Mouse (Mus musculus): Measurements from ENCODE around the gene Rap2a. TPM values are rescaled to one million over a fixed set of nuclear protein-coding genes. Genes with fewer than 3 reads are reported as not detected.

Rap2a gene
- polyA plus RNA-seq (2015; fragmentation: Nextera tagmentation; extraction: Ambion mirVana): 48.4 and 62.8 TPM in 2 replicates

- WGBS: 2% methylated on average over 42 of the region's 78 CpGs
Measured at GRCm38 (mm10) chr14:120477982-120478568, at the start of gene Rap2a. Gene Rap2a, plus strand, starts transcription at chr14:120478444.

GRCm38 (mm10) chr14:120428497-120428896 is 49.7 kb upstream of the Rap2a start:
- no peak overlapping the region for H3K27ac ChIP-seq (ENCODE audit: low read length)

More at GRCm38 (mm10) chr14:120477982-120478568, at the start of gene Rap2a:
- ATAC-seq (peak; percentile 89), DNase-seq (ENCODE audit: low spot score) (peak; percentile 98)
- no peaks in the 10 kb centered on the region for H3K27me3 ChIP-seq (replicated peaks; ENCODE audit: insufficient read depth, low read length)
- H3K9me3 ChIP-seq (ENCODE audit: low read length): no peaks in the 10 kb centered on the region; the same call in 1 of the 2 replicates
- TF ChIP-seq EP300 (IDR thresholded peaks at IDR 0.05) (0 out of 2 replicates have a peak, but pooled peaks have one; percentile 21), CTCF (IDR thresholded peaks at IDR 0.05) (no peak)
- no peaks in the 10 kb centered on the region; the same call in 1 of the 2 replicates for H3K36me3 ChIP-seq (ENCODE audit: insufficient read depth, low read length)
- peak within 1 kb of the TSS; percentile 72 for H3K4me2 ChIP-seq (replicated peaks; ENCODE audit: low read depth, low read length)
- H3K27ac ChIP-seq (ENCODE audit: low read length): peak within 1 kb of the TSS; percentile 99
- H3K4me1 ChIP-seq (ENCODE audit: insufficient read depth, low read depth, low read length): no peaks in the 10 kb centered on the region; the same call in 1 of the 2 replicates
- H3K9ac ChIP-seq (replicated peaks; ENCODE audit: low read depth): peak within 1 kb of the TSS; percentile 81
- peak within 1 kb of the TSS; percentile 83 for H3K4me3 ChIP-seq (ENCODE audit: low read depth, low read length)

GRCm38 (mm10) chr14:120432773-120433172 is 45.5 kb upstream of the Rap2a start:
- Histone ChIP-seq H3K4me1 (ENCODE audit: insufficient read depth, low read depth, low read length) (no peaks in the 10 kb centered on the region), H3K9me3 (ENCODE audit: low read length) (no peaks in the 10 kb centered on the region), H3K36me3 (ENCODE audit: insufficient read depth, low read length) (no peaks in the 10 kb centered on the region; the same call in 1 of the 2 replicates), H3K9ac (replicated peaks; ENCODE audit: low read depth) (no peak overlapping the region), H3K27me3 (replicated peaks; ENCODE audit: insufficient read depth, low read length) (no peaks in the 10 kb centered on the region), H3K4me3 (ENCODE audit: low read depth, low read length) (no peak overlapping the region), H3K4me2 (replicated peaks; ENCODE audit: low read depth, low read length) (no peak overlapping the region), H3K27ac (ENCODE audit: low read length) (no peak overlapping the region)
- no peak for ATAC-seq
- DNase-seq (ENCODE audit: low spot score): no peak
- TF ChIP-seq CTCF (IDR thresholded peaks at IDR 0.05) (peak; percentile 60), EP300 (IDR thresholded peaks at IDR 0.05) (no peak)

More at GRCm38 (mm10) chr14:120428497-120428896, 49.7 kb upstream of the Rap2a start:
- H3K36me3 ChIP-seq (ENCODE audit: insufficient read depth, low read length): peaks cover 23% of the 10 kb centered on the region
- no peak for TF ChIP-seq EP300 (IDR thresholded peaks at IDR 0.05)
- no peak for TF ChIP-seq CTCF (IDR thresholded peaks at IDR 0.05)
- DNase-seq (ENCODE audit: low spot score): no peak
- WGBS: 82% methylated on average over 5 of the region's 5 CpGs
- ATAC-seq: no peak
- H3K4me1 ChIP-seq (ENCODE audit: insufficient read depth, low read depth, low read length): no peaks in the 10 kb centered on the region
- no peak overlapping the region for H3K4me3 ChIP-seq (ENCODE audit: low read depth, low read length)
- no peaks in the 10 kb centered on the region for H3K9me3 ChIP-seq (ENCODE audit: low read length)
- no peak overlapping the region for H3K4me2 ChIP-seq (replicated peaks; ENCODE audit: low read depth, low read length)
- H3K9ac ChIP-seq (replicated peaks; ENCODE audit: low read depth): no peak overlapping the region
- H3K27me3 ChIP-seq (replicated peaks; ENCODE audit: insufficient read depth, low read length): no peaks in the 10 kb centered on the region

GRCm38 (mm10) chr14:120433931-120434398 is 44.3 kb upstream of the Rap2a start:
- no peaks in the 10 kb centered on the region for H3K4me1 ChIP-seq (ENCODE audit: insufficient read depth, low read depth, low read length)
- TF ChIP-seq EP300 (IDR thresholded peaks at IDR 0.05) (no peak), CTCF (IDR thresholded peaks at IDR 0.05) (no peak)
- H3K27ac ChIP-seq (ENCODE audit: low read length): no peak overlapping the region
- WGBS: 66% methylated on average over 8 of the region's 8 CpGs
- no peaks in the 10 kb centered on the region; the same call in 1 of the 2 replicates for H3K36me3 ChIP-seq (ENCODE audit: insufficient read depth, low read length)
- H3K9ac ChIP-seq (replicated peaks; ENCODE audit: low read depth): no peak overlapping the region
- H3K4me2 ChIP-seq (replicated peaks; ENCODE audit: low read depth, low read length): no peak overlapping the region
- H3K4me3 ChIP-seq (ENCODE audit: low read depth, low read length): no peak overlapping the region
- no peaks in the 10 kb centered on the region for H3K9me3 ChIP-seq (ENCODE audit: low read length)
- ATAC-seq (no peak), DNase-seq (ENCODE audit: low spot score) (no peak)
- H3K27me3 ChIP-seq (replicated peaks; ENCODE audit: insufficient read depth, low read length): no peaks in the 10 kb centered on the region

- DNase-seq (ENCODE audit: low spot score) (no peak), ATAC-seq (no peak)
- Histone ChIP-seq H3K27ac (ENCODE audit: low read length) (no peak overlapping the region), H3K9ac (replicated peaks; ENCODE audit: low read depth) (no peak overlapping the region), H3K9me3 (ENCODE audit: low read length) (no peaks in the 10 kb centered on the region), H3K4me3 (ENCODE audit: low read depth, low read length) (no peak overlapping the region), H3K36me3 (ENCODE audit: insufficient read depth, low read length) (no peaks in the 10 kb centered on the region; the same call in 1 of the 2 replicates), H3K4me1 (ENCODE audit: insufficient read depth, low read depth, low read length) (no peaks in the 10 kb centered on the region), H3K27me3 (replicated peaks; ENCODE audit: insufficient read depth, low read length) (no peaks in the 10 kb centered on the region), H3K4me2 (replicated peaks; ENCODE audit: low read depth, low read length) (no peak overlapping the region)
- TF ChIP-seq CTCF (IDR thresholded peaks at IDR 0.05): no peak
- no peak for TF ChIP-seq EP300 (IDR thresholded peaks at IDR 0.05)
- WGBS: 80% methylated on average over 1 of the region's 1 CpGs
Measured at GRCm38 (mm10) chr14:120434831-120435230, 43.4 kb upstream of the Rap2a start.

- Histone ChIP-seq H3K36me3 (ENCODE audit: insufficient read depth, low read length) (no peaks in the 10 kb centered on the region; the same call in 1 of the 2 replicates), H3K4me3 (ENCODE audit: low read depth, low read length) (no peak overlapping the region), H3K9me3 (ENCODE audit: low read length) (no peaks in the 10 kb centered on the region), H3K9ac (replicated peaks; ENCODE audit: low read depth) (no peak overlapping the region), H3K27me3 (replicated peaks; ENCODE audit: insufficient read depth, low read length) (no peaks in the 10 kb centered on the region), H3K27ac (ENCODE audit: low read length) (no peak overlapping the region), H3K4me2 (replicated peaks; ENCODE audit: low read depth, low read length) (no peak overlapping the region), H3K4me1 (ENCODE audit: insufficient read depth, low read depth, low read length) (no peaks in the 10 kb centered on the region)
- ATAC-seq (no peak), DNase-seq (ENCODE audit: low spot score) (no peak)
- TF ChIP-seq EP300 (IDR thresholded peaks at IDR 0.05) (no peak), CTCF (IDR thresholded peaks at IDR 0.05) (no peak)
Measured at GRCm38 (mm10) chr14:120440716-120441115, 37.5 kb upstream of the Rap2a start.
